Mouse (Mus musculus) CH12F3 (cell line): ENCODE results near the gene Spint5.

Experiments used
- in situ Hi-C: fragments of 300-500 bp; cut with MboI; formaldehyde crosslinking; loops from 2 replicates; pipeline ENCODE4 v1.14.3; 2020; ENCODE audit warnings: low sequenced_read_pairs

Gene Spint5

DNA sequence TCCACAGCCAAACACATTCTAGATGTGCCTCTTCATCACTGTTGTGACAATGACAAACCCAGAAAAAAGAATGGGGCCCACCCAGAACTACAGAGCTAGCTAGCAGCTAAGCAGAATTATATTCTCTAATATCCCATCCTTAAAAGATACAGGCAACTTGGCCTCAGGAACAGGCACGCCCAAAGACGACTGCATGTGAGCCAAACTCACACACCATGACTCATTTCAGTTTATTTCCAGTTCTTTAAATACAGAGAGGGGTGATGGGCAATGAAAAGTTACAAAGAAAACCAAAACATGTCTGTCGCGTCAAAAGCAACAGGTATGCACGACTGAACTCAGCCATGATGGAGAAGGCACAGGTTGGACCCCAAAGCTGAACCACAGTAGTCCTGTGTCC is 20.3 kb downstream of the Spint5 start:
- in situ Hi-C loops: no loop called here

DNA sequence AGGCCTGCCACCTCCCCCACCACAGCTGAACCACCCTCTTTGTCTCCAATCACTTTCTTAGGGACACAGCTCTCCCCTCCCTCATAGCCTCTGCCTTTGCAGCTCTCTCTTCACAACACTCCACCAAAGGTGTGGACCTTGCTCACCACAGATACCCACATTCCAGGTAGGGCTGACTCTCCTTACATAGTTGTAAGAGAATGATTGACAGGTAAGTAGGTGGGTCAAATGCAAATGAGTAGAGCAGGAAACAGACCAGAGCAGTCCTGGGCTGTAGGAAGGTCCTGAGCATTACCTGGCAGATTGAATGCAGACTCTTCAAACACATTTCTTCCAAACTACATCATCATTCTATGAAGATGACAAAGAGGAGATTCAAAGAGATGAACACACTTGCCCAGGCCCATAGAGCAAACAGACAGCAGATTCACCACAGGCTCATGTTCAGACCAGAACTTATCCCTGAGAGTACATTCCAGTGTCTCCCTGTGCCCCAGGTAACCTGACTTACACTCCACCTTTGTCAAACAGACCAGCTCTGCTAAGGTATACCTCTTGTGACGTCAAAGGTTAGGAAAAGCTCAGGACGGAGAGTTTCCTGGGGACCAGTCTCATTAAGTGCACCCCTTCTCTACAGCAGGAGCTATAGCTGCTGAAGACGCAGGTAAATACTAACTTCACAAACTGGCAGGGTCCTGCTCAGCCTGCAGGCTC is 22.4 kb downstream of the Spint5 start:
- in situ Hi-C loops: no loop called here

DNA sequence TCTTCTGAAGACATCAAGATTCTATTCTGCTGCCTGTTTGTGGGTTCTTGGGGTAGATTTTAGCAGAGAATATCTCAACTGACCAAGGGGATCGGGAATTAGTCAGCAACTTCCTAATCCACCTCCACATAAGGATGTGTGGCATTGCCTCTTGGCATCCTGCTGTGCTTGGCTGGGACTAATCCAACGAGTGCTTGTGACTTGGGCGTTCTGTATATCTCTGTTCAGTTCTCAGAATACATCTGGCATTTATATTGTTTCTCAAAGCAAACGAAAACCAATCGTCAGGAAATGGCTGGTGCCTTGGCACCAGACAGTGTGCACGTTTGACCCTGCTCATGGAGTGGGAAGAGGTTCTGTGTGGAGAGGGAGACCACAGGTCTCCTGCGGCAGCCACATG is 24.8 kb downstream of the Spint5 start:
- in situ Hi-C loops: no loop called here

DNA sequence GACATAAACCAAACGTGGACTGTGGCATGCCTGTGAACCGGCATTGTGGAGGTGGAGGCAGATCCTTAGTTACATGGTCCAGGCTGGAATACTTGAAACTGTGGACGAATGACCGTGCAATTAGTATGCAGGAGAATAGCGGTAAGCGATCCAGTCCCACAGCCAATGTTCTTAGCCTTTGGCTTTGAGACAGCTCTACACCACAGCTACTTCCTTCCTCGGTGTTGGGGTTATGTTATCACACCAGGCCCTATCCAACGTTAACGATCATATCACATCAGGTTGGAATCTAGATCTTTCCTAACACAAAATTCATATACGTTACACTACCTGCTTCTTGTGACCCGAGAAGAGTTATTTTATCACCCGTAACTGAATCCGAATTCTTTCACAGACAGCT is 29.9 kb downstream of the Spint5 start:
- in situ Hi-C loops: no loop called here

DNA sequence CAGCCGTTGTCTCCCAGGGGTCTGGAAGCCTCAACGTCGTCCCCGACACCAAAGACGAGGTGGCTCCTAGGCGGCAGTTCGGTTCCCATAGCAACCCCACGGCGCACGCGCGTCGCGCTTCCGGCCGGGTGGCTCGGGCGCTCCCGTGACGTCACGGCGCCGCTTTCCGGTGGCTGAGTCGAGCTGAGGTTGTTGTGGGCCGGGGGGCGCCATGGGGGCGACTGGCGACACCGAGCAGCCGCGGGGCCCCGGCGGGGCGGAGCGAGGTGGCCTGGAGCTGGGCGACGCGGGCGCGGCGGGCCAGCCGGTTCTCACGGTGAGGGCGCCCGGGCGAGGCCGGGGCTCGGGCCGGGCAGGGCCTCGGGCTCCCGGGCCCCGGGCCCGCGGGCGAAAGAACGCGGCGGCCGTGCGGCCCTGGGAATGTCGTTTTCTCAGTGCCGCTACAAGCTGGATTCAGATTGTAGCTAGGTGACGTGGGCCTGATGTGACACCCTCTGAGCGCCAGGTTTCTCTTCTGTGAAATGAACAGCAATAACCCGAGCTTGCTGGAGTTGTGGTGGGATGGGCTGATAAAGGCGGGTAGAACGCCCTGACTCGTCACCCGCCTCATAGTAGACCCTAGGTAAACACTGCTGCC is 30.9 kb downstream of the Spint5 start, which contains the start of the genes Wfdc3 and Dnttip1:
Gene Wfdc3 (minus strand): TSS at position 89 of the 637 bp plus-strand sequence.
Gene Dnttip1 (plus strand): TSS at position 141 of the 637 bp plus-strand sequence.
- in situ Hi-C loops: no loop called here

DNA sequence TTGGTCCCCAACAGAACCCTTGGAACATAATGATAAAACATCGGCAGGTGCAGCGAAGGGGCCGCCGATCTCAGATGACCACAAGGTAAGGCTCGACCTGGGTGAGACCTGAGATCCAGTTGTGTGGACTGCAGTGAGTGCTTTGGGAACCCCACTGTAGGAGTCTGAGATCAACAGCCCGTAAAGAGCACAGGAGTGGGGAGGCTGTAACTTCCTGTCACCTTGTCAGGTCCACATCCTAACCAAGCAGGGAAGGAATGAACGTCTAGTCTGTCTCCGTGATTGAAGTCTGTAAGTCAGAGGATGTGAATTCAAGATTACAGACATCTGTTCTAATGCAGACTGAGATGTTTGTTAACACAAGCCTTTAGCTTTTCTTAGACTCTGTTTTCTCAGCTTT is 31.6 kb downstream of the Spint5 start:
- in situ Hi-C loops: no loop called here

DNA sequence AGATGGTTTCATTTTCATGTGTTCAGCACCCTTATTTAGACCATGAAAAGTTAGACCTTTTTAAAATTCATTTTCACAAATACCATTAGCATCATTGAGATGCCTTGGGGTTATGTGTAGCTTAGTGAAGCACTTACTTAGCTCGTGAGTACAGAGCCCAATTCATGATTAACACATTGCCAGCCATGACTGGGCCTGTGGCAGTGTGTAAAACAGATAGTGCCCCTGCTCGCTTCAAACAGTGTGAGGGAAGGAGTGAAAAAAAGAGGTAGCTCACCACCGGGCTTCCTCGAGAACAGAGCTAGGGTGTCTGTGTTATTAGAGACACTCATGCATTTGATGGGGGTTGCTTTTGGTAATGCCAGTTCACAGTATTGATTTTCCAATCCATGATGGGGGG is 33.1 kb downstream of the Spint5 start:
- in situ Hi-C loops: no loop called here

DNA sequence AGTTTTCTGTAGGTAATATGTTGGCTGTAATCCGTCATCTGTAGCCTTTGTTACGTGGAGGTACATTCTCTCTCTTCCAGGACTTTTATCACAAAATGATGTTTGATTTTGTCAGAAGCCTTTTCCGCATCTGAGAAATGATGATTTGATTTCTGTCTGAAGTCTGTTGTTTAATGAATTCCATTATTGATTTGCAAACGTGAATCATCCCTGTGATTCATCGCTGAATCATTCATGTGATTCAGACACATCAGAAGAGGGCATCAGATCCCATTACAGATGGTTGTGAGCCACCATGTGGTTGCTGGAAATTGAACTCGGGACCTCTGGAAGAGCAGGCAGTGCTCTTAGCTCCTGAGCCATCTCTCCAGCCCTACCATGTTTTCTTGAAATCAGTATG is 33.9 kb downstream of the Spint5 start:
- in situ Hi-C loops: no loop called here

DNA sequence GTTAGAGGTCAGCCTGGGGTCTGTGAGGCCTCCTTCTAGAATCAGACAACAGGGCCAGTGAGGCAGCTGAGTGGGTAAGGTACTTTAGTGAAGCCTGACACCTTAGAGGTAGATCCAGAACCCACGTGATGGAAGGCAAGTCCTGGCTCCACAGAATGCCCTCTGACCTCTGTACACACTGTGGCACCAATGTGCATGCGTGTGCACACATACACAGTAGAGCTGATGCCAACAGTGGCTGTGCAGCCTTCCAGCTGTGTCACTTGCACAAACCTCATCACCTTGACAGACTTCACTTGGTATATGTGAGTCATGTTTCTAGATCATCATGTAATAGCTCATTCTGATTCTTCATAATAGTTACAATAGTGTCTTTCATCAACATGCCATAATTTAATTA is 37.3 kb downstream of the Spint5 start:
- in situ Hi-C loops: no loop called here

DNA sequence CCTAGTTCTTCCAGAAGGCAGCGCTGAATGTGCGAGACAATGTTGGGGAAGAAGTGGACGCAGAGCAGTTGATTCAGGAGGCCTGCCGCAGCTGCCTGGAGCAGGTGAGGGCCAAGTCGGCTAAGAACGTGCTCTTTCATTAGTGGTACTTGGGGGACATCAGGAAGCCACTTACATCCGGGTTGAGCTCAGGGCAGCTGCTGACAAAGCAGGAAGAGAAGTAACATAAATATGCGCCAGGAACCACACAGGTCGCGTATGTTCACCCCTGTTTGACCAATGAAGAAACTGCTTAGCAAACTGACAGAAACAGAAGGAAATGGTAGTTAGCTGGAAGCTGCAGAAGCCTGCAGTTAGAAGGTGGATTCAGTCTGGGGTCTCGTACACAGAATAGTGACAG is 39.0 kb downstream of the Spint5 start:
- in situ Hi-C loops: no loop called here

DNA sequence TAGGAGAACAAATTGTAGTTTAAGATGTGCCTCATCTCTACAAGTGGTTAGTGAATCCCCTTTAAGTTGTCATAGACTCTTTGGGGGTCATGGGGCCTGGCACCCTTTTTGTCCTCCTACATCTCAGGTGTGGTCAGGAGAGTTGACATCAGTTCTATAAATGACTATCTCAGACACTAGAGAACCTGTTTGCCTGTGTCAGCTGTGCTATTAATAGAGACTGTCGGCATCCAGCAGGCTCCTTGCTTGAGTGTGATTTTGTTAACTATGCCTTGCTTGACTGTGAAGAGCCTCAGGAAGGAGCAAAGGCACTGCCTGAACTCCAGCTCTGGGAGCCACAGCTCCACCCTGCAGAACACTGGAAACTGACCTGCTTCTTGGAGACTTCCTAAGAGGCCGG is 39.7 kb downstream of the Spint5 start:
- in situ Hi-C loops: no loop called here

- in situ Hi-C loops: no loop called here
These were observed 42.7 kb downstream of the Spint5 start for GRCm38 (mm10) chr2:164757841-164758240.

DNA sequence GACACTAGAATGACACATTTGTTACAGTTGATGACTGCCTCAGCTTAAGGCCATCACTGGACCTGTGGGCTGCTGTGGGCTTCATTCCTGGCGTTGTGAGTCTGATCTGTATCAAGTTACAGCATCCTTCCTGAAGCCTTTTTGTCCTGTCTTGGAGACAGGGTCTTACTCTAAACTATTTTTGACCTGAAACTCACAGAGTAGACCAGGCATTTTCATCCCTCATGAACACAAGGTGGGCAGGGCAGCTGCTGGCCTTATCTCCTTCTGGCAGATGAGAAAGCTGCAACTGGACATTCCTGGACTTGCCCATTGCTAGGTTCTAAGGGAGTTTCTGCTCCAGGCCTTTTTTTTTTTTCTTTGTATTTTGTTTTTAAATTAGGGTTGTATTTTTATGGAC is 43.6 kb downstream of the Spint5 start:
- in situ Hi-C loops: no loop called here

GRCm38 (mm10) chr2:164760059-164760833 is 45.1 kb downstream of the Spint5 start:
- in situ Hi-C loops: no loop called here

DNA sequence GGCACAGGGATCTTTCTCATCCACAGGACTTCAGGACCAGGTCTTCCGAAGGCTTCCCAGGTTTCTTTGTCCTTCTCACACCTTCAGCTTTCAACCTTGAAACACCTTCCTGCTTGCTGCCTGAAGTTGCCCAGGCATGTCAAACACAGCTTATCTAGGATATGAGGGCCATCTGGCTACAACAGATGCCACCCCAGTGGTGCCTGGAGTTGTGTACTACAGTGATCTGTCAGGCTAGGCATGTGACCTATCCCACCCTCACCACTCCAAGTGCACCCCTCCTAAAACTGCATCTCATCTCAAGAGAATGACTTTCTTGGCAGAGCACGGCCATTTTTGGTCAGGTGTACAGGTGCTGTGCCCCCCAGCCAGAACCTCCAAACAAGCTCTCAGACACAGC is 46.4 kb downstream of the Spint5 start:
- in situ Hi-C loops: no loop called here

- in situ Hi-C loops: no loop called here
These were observed 46.9 kb downstream of the Spint5 start for GRCm38 (mm10) chr2:164761971-164762370.

DNA sequence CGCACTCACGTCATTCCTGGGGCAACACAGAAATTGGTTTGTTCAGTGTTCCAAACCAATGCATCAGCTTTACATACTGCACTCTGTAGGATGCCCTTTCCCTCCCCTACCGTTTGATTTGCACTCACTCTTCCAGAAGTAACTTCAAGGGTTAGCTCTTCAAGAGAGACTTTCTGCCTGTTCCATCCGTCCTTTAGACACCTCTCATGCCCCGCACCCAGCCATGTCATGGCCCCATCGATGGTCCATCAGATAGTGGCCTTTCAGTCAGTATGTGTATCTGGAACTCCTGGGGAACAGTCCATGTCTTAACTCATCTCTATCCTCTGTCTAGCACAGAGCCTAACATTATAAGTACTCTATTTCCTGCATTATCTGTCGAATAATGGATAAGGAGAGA is 47.5 kb downstream of the Spint5 start:
- in situ Hi-C loops: no loop called here

DNA sequence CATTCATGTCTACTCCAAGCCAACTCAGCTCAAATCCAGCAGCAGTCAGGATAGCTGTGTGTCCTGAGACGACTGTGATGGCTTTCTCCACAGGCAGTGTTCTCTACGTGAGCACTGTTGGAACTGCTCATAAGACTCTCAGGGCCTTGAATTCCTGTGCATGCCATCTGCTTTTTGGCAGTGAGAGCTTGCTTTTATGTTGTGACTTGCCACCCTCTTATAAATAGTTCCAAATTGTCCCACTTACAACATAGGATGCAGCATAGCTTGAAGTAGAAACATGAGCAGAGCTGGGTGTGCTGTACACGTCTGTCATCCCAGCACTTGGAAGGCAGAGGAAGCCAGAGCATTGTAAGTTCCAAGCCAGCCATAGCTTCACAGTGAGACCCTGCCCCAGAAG is 50.7 kb downstream of the Spint5 start:
- in situ Hi-C loops: no loop called here
